Mouse (Mus musculus): ENCODE measurements at regions not wholly inside any gene's neighbourhood (a gene's known extent, or its start where the extent isn't known, plus 50 kb on each side); places are given as distances from the start of the nearest gene placed in this dataset.

DNA sequence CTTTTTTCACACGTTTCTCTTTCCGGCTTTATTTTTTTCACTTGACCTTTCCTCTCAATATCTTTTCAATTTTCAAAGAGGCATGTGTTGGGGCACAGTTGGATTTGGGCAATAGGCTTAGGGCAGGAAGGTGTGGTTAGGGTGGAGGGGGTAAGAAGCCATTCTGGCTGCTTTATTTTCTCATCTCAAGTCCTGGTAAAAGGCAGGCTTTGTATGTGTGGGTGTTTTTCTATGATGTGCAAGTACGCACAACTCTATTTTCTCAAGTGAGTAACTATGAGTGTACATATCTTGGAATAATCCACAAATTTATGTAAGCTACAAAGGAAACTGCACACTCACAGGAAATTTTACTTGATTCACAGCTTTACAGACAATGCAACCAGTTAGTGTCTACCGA is 121.5 kb upstream of the Ifne start:
- no peak for DNase-seq (ENCODE audit: low spot score in 2 of 2)

- DNase-seq (ENCODE audit: low spot score in 2 of 2) = peak in 1 of 2 experiments; percentile 12
Measured at GRCm38 (mm10) chr4:89000855-89001254, 120.9 kb upstream of the Ifne start.

GRCm38 (mm10) chr4:89000200-89000599 is 120.2 kb upstream of the Ifne start:
- DNase-seq (ENCODE audit: low spot score in 2 of 2) = no peak

GRCm38 (mm10) chr4:88998286-88998685 is 118.3 kb upstream of the Ifne start:
- no peak for DNase-seq (ENCODE audit: low spot score in 2 of 2)

DNA sequence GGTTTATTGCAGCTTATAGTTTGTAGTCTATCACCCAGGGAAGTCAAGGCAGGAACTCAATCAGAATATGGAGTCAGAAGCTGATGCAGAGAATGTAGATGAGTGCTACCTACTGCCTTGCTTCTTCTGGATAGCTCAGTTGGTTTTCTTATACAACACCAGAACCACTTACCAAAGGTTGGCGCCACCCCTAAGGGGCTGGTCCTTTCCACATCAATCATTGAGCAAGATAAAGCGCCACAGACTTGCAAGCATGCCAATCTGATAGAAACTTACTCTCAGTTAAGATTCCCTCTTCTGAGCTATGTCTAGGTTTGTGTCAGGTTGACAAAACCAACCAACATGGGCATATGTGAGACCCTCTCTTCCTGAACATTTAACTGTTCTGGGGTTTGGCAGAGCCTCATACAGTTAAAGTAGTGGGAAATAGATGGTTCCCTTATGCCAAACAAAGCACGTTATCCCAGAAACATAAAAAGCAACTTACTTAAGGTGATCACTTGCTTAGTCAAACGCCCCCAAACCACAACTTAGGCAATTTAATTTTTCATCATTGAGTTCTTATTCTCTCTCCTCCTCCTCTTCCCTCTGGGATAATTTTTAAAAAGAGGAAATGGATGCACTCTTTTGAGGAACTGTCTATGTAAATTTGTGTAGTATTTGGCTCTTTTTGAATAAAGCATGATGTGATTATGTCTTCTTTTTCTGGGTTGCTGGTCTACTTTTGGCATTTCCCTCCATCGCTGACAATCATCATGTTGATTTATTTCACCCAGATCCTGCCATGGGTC is 115.3 kb upstream of the Ifne start:
- DNase-seq (ENCODE audit: low spot score in 2 of 2) = no peak

GRCm38 (mm10) chr4:88994486-88994885 is 114.5 kb upstream of the Ifne start:
- no peak for DNase-seq (ENCODE audit: low spot score in 2 of 2)

GRCm38 (mm10) chr4:88992498-88992897 is 112.5 kb upstream of the Ifne start:
- DNase-seq (ENCODE audit: low spot score in 2 of 2) = no peak

GRCm38 (mm10) chr4:88988363-88988762 is 108.4 kb upstream of the Ifne start:
- DNase-seq (ENCODE audit: low spot score in 2 of 2) = no peak

DNA sequence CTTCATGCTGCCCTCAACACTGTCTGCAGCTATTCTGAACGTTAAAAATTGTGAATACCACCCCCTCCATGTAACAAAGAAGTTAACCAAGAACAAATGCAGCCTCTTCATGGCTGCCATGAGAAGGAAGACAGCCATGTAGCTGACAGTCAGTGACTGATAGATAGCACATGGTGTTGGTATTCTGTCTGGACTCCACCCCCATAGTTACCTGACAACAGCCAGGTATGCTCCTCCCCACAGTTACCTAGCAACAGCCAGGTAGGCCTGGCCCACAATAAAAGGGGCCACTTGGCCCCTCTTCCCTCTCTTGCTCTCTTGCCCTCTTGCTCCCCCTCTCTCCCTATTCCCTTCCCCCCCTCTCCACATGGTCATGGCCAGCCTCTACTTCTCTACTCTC is 107.1 kb upstream of the Ifne start:
- no peak for DNase-seq (ENCODE audit: low spot score in 2 of 2)

- no peak for DNase-seq (ENCODE audit: low spot score in 2 of 2)
Measured at GRCm38 (mm10) chr4:88982457-88982856, 102.5 kb upstream of the Ifne start.

DNA sequence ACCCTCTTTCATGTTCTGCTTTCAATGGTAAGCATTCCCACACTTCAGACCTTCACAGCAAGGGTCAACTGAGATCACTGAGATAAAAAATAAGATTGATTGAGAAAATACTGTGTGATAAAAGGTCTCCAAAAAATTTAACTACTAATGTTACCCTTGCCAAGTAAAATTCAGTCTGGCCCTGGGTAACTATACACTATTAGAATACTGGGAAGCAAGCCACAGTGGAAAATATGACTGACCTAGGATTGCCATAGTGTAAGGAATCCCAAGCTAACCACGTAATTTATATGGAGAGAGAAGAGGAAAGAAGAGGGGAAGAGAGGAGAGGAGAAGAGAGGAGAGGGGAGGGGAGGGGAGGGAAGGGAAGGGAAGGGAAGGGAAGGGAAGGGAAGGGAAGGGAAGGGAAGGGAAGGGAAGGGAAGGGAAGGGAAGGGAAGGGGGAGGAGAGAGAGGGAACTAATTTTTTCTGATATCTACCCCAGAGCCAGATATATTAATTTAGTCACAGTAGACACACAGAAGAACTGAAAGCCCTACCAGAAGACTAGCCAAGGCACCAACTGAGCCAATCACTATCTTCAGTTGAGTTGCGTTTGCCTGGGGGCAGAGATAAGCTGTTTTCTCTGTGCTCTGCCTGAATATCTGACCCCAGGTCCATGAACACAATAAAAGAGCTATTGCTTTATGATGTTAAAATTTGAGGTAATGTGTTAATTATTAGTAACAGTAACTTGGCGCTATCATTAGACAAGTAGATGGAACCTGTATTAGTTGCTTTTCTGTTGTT is 97.3 kb upstream of the Ifne start:
- DNase-seq (ENCODE audit: low spot score in 2 of 2) = no peak

DNA sequence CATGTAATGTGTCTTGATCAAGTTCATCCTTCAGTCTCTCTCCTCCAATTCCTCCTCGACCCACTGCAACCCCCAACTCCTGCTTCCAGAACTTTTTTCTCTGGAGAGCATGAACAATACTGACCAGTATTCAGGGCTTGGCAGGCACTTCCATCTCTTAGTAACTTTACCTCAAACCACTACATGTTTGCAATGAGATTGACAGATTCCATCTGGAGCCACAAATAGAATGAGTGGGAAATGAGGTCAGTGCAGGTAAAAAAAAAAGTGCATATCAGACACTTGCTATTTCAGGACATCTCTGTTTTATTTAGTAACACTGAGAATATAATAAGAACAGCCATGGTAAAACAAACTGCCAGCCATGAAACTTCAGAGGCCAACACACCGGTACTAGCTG is 94.5 kb upstream of the Ifne start:
- no peak for DNase-seq (ENCODE audit: low spot score in 2 of 2)

GRCm38 (mm10) chr4:88969134-88969841 is 89.3 kb upstream of the Ifne start:
- DNase-seq (ENCODE audit: low spot score in 2 of 2) = no peak

- no peak for DNase-seq (ENCODE audit: low spot score in 2 of 2)
Measured at GRCm38 (mm10) chr4:88959621-88960020, 79.6 kb upstream of the Ifne start.

DNA sequence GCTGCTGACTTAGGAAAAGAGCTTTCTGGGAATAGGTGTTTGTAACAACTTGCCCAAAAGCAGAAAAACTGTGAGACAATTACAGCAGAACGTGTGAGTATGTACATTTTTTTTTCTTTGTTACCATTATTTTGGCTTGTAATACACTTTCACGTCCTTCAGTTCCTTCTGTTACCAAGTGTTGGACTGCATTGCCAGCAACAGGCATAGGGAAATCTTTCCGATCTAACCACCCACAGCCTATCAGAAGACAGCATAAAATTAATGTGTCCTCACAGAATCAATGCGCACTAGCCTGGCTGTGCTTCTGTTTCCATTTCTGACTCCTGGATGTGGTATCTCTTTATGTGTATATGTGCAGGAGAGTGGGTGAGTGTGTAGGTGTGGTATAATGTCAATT is 76.6 kb upstream of the Ifne start:
- DNase-seq (ENCODE audit: low spot score in 2 of 2) = no peak

DNA sequence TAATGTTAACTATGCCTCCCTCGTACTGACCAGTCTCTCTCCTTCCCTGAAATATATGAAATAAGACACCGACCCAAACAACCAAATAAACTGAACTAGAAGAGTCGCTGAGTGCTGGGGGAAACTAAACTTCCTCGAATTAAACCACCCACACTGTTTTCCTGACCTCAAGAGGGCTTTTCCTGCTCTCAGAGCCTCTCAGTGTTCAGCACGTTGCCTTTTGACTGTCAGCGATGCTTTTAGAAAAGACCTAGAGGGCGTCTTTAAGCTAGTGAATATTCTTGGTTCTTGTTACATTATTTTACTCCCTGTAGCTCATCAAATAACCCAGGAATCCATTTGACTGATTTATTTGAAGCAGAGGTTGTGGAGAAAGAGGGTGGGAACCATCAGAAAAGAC is 76.2 kb upstream of the Ifne start:
- no peak for DNase-seq (ENCODE audit: low spot score in 2 of 2)

DNA sequence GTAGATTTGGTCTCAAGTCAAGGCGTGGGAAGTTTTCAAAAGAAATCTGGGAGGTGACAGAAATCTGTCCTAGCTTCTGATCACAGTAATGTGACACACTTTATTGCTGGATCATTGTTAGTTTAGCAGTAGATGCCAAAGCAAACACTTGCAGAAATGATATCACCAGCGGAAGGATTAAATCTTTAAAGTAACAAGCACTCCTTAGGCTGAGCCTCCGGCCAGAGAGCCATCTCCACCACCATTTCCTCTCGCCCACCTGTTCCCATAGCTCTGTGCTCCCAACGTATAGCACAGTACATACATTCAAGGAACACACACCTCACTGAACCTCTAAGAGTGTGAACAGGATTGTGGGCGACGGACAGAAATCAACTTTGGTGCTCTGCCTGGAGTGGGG is 75.6 kb upstream of the Ifne start:
- no peak for DNase-seq (ENCODE audit: low spot score in 2 of 2)

GRCm38 (mm10) chr4:88954045-88954444 is 74.0 kb upstream of the Ifne start:
- DNase-seq (ENCODE audit: low spot score in 2 of 2) = no peak

GRCm38 (mm10) chr4:88951034-88951336 is 71.0 kb upstream of the Ifne start:
- DNase-seq (ENCODE audit: low spot score in 2 of 2) = no peak

GRCm38 (mm10) chr4:88950181-88951033 is 70.4 kb upstream of the Ifne start:
- no peak for DNase-seq (ENCODE audit: low spot score in 2 of 2)

- no peak for DNase-seq (ENCODE audit: low spot score in 2 of 2)
Measured at GRCm38 (mm10) chr4:88948027-88948859, 68.2 kb upstream of the Ifne start.
